Mouse (Mus musculus): ENCODE data around the gene 1700020L24Rik.

GRCm38 (mm10) chr11:83440081-83441064 lies 2.9 kb downstream of the 1700020L24Rik start:
- TF ChIP-seq CTCF (conservative IDR thresholded peaks at IDR 0.05; ENCODE audit: low read length): peak; percentile 81
- TF ChIP-seq NANOG (IDR thresholded peaks at IDR 0.05; ENCODE audit: borderline replicate concordance, low read length): no peak
- TF ChIP-seq POU5F1 (IDR thresholded peaks at IDR 0.05; ENCODE audit: borderline replicate concordance, low read length): no peak

Measured in E14TG2a.4 (cell line).